Mouse (Mus musculus): ENCODE measurements at regions not wholly inside any gene's neighbourhood (a gene's known extent, or its start where the extent isn't known, plus 50 kb on each side); places are given as distances from the start of the nearest gene placed in this dataset.

DNA sequence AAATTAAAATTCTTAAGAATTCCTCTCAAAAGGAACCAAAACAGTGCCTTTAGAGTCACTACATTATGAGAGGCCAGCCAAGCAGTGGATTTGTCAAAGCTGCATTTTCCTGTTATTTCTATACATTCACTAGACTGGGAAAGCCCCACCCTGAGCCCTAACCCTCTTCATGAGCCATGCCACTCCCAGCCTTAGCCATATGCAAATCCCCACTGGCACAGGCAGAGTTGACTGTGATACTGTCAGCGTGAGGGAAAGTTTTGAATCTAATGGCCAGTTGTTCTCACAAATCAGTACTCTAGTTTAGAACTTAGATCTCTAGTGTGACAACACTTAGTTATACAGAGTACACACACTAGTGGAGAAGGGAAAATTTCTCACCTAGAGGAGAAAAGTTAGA is 486.4 kb downstream of the Inhba start:
- no peak for DNase-seq

DNA sequence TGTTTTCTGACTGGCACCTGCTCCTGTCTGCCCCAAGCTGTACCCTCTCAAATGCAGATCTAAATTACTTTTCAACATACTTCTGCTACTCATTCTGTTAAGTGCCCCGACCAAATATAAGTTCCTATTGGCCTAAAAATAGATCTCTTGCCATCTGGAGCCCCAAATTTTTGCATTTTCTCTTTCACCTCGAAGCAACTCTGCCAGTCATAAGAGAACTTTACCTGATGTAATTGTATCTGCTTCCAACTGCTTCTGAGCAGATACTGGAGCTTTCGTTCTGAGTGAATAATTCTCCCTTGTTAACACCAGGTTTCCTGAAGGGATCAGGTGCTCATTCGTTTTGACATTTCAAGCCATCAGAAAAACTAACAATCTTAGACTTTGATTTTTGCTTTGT is 501.2 kb downstream of the Inhba start:
- DNase-seq = no peak

DNA sequence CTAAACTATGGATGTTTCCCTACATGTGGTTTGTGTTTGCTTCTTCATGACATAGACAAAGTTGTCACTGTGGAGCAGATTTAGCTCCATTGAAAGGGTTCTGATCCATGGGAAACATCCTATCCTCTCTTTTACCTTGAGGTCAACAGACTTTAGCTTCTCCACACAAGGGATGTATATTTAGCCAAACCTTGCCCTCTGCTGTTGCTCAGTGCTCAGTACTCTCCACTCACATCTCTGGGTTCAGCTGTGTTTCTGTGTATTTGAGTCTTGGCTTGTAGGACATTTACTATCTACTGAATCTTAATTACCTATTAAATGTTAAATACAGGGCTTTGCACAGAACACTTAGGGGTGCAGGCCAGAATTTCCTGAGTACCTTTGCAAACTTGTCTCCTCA is 503.5 kb downstream of the Inhba start:
- DNase-seq = no peak

DNA sequence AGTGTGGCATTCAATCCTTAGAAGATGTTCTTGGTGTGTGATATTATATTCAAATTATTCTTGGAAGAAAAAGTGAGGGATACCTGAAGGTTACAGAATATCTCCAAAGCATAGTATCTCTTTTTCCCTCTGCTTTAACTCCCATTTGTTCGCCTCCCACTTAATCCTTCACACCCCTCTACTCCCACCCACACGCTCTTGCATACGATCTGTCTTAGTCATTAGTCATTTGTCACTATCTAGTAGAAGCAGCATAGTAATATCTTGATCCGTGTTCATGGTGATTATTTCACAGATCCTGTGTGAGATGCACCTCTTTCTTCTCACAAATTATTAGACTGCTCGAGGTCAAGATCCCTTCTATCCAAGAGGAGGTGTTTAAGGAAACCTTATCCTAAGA is 517.4 kb downstream of the Inhba start:
- DNase-seq = no peak

GRCm38 (mm10) chr13:16543771-16544170 is 532.1 kb downstream of the Inhba start:
- DNase-seq = no peak

DNA sequence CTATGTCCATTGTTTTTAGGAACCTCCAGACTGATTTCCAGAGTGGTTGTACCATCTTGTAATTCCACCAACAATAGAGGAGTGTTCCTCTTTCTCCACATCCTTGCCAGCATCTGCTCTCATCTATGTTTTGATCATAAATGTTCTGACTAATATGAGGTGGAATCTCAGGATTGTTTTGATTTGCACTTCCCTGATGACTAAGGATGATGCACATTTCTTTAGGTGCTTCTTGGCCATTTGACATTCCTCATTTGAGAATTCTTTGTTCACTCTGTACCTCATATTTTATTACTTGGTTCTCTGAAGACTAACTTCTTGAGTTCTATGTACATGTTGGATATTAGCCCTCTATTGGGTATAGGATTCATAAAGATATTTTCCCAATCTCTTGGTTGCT is 538.4 kb downstream of the Inhba start:
- DNase-seq = no peak

DNA sequence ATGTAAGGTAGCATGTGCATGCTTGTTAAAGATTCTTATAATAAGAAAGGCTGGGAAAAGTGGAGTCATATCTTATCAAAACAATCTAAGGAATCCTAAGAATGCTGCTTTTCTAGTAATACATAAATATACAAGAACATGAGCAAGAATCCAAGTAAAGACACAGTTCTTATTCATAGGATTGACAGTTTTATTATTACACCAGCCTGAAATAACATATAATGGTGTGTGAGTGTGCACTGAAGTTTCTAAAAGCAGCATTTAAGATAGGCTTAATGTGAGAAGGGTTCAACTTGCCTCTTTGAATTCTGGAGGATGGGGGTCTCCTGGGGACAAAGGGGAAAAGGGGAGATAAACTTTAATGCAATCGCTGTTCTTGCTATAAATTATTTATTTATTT is 553.3 kb downstream of the Inhba start:
- DNase-seq = no peak

- DNase-seq = no peak
Measured at GRCm38 (mm10) chr13:16574069-16574468, 562.4 kb downstream of the Inhba start.

DNA sequence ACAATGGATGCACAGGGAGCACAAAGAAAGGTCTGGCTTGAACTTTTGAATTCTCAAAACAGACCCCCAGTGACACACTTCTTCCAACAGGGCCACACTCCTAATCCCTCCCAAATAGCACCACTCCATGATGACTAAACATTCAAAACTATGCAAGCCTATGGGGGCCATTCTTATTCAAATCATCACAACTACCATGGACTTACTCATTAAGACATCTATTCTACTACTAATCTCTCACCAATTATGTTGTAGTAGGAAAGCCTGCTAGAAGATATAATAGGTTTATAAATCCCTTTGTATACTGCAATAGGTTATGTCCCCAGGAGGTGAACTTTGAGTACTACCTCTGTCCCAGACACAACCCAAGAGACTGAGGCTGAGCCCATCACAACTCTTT is 574.6 kb downstream of the Inhba start:
- no peak for DNase-seq

DNA sequence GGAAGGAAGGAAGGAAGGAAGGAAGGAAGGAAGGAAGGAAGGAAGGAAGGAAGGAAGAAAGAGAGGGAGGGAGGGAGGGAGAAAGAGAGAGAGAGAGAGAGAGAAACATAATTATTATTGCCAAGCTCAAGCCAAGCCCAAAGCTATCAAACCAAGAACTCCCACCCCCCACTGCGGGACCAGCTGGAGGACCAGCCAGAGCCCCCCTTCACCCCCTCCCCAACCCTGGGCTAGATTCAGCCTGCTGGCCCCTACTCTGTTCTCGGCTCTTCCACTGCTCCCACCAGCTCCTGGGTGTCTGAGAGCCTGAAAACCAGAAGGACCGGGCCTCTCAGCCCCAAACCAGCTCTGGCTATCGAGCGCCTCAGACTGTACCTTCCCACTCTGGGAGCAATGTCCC is 608.1 kb downstream of the Inhba start:
- no peak for DNase-seq

GRCm38 (mm10) chr13:16626584-16626983 is 614.9 kb downstream of the Inhba start:
- no peak for DNase-seq

GRCm38 (mm10) chr13:16633445-16634092 is 621.9 kb downstream of the Inhba start:
- no peak for DNase-seq

- DNase-seq = no peak
Measured at GRCm38 (mm10) chr13:16636251-16636650, 624.6 kb downstream of the Inhba start.

DNA sequence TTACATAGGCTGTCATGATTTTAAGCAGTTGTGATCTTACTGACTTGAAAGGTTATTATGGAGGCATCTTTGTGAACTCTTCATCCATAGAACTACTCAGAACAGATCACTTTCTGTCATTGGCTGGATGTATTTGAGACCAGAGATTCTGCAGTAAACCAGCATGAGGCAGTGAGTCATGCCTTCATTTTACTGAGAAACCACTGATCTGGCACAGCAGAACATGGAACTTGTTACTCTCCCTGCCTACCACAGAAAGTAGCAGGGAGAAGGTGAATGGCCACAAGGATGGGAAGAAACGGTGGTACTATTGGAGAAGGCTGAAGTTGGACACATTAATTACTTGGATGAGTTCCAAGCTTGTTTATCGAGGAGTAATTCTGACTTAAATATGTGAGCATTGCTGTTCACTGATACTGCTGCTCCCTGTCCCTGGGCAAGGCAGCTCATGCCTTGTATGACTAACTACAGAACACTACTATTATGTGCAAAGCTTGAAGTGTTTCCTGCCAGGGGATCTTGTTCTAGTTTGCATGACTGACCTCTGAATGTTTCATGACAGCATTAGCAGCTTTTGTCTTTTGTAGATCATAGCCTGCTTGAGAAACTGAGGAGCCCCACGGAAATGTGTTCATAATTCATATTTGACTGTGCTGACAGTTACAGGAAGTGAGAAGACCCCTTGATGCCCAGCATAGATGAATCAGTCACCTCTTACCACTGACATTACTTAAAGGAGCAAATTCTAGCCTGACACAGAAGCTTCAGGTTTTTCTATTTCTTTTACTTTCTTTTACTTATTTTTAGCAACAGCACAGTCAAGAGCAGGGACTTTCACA is 630.2 kb downstream of the Inhba start:
- DNase-seq = no peak

DNA sequence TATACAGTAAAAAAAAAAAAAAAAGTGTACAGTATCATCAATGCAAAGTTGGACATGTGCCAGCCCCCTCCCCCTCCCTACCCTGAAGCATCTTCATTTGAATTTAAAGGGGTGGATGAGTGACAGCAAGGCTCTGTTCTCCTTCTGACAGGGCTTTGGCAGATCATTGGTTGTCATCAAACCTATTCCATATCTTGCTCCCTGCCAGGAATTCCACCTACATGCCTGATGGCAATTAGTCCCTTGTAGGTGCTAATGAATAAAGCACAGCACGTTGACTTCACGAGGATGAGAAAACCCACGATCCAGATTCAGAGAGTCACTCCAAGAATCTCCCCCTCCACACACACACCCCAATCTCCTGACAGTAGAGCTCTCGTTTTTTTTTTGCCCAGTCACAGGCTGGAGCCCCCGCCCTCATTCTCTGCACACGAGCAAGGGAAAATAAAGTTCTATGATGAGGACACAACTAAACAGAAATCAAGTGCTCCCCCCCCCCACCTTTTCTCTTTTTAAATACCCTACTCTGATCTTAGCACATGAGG is 630.9 kb downstream of the Inhba start:
- DNase-seq = no peak

DNA sequence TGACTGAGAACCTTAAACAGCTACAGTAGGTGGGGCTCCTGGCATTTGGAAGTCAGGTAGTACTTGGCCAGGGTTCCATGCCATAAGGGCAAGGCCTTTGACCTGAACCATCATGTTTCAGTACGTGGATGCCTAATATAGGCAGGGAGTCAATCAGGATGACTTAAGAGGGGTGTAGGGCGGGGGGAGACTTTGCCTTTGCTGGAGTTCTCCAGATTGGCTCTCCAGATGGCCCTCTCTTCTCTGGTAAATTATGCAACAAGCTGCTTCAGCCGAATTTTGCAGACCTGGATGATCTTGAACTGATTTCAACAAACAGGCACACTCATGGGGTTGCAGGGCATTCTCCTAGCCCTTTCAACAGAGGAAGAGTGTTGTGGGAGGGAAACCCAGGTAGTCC is 633.7 kb downstream of the Inhba start:
- no peak for DNase-seq

GRCm38 (mm10) chr13:16646056-16646455 is 634.4 kb downstream of the Inhba start:
- DNase-seq = no peak

DNA sequence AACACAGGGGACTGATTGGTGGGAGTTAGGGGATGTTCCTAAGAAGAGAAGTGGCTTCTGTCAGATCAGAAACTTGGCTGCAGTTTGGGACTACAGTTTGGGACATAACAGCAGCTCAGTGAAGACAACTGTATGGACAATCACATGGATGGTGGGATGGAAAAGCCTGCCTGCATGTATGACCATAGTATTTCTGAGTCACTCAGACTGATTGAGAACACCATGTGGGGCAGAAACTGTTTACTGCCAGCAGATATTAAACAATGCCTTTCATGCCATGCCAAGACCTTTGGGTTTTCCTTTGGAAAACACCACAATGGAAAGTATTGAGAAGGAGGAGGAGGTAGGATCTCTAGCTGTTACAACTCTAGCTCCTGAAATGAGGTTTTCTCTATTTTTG is 635.0 kb downstream of the Inhba start:
- no peak for DNase-seq

GRCm38 (mm10) chr13:16656110-16656509 is 644.5 kb downstream of the Inhba start:
- DNase-seq = no peak

- DNase-seq = no peak
Measured at GRCm38 (mm10) chr13:16659894-16660293, 648.2 kb downstream of the Inhba start.

DNA sequence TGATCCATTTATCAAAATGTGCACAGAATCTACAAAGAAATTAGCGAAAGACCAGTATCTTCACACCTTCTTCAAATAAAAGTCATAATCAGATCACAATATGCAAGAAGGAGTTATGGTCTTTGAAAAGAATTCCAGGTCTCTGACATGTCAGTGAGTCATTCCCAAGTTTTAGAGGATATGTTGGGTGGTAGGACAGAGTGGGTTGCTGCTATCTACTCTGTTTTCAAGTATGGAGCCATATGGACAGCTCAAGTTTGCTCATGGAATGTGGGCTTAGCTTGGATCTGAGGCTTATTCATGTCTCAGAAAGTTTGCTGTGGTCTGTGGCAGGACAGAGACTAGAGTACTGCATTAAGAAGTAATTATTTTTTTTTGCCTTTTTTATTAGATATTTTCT is 657.0 kb downstream of the Inhba start:
- no peak for DNase-seq

DNA sequence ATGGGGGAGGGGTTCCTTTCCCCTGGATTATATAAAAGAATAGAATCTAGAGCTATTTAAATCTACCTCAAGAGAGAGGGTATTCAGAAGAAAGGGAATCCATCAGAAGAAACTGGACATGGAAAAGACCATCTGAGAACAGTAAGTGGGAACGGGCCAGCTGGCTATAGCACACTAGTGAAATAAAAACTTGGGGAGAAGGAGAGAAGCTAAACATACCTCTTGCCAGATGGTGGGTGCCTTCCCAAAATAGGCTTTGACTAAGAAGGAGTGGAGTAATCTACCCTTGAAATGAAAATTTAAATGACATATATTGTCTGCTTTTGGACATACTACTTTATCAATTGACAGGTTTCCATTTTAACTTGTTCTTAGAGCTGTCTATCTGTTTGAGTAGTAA is 657.6 kb downstream of the Inhba start:
- DNase-seq = no peak

DNA sequence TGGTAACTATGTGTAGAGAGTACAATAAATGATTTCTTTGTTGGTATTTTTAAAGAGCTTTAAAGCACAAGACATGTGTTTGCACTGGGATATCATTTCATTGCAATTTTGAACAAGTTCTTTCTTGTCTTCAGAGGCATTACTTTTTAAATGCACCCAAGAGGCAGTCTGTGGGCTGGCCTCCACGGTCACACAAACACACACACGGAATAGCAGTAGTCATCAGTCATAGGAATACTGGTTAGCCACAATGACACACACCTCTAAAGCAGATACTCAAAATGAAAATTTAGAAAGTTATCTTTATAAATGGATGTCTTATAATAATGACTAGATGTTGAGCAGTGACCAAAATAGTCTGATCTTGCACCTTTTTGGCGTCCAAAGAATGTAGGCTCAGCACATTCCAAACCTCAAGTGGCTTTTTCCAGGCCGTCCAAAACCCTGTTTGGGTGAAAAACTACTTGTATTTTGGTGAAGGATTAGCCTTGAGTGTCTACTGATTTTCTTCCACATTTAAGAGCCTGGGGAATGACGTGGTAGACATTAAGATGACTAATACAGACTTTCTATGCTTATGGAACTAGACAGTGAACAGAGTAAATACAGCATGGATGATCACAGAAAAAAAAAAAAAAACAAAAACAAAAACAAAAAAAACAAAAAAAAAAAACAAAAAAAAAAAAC is 658.5 kb downstream of the Inhba start:
- DNase-seq = no peak

DNA sequence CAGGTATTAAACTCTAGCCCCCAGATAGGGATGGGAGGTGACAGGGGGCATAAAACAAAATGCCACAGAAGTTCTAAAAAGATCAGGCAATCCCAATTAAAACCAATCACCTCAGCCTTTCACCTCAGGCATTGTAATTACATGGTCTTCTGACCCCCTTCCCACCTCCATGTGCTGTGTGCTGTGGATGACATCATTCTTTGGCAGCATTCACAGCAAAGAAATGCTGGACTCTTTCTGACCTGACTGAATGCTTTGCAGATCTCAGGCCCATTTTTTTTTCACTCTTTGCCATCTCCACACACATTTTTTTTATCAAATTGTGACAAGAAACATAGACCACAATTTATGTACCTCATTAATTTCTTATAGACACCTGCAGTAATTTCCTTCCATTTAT is 659.1 kb downstream of the Inhba start:
- no peak for DNase-seq
